Mouse (Mus musculus): ENCODE data around the gene Prkcq. TPM values are rescaled to one million over a fixed set of nuclear protein-coding genes. Genes with fewer than 3 reads are reported as not detected.

The Prkcq gene
- total RNA-seq, 2 experiments from 2014 or later = 50.8 to 51.8 TPM

DNA sequence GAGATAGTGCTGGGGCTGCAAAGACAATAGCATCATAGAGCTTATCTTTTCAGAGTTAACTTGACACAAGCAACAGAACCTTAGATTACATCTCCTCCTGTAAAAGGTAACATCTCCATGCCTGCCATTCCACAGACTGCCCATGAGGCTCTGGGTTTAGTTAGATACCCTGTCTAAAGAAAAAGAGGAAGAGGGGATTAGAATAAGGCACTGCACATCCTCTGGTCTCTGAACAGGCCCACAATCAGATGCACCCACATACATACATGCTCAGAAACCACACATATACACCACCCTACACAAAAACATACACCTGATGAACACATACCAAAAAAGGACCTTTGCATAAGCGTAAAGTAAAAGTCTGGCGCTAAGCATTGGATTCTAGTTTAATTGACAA, 47.4 kb downstream of the Prkcq start:
- DNase-seq = no peak

DNA sequence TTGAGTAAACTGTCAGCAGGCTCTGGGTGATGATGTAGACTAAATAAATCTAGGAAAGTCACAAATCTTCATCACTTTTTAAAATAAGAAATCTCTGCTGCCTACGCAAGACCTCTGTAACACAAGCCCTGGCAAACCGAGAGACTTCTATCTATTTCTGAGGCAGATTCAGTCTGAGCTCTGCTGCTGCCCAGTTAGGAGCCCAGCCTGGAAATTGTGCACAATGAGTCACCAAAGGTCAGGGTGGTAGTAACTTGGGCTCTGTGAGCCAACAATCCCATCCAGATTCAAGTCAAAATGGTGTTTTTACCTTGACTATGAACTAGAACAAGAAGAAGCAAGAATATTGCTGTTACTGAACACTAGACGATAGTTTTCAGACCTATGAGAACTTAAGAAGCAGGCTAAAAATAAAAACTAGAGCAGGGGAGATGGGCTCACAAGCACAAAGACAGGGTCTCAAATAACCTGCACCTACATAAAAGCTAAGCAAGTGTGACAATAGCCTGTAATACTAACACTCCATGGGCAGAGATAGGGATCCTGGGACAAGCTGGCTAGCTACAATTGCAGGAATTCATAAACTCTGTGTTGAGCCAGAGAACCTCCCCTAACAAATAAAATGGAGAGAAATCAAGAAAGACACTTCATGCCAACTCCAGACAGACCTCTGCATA, 53.0 kb downstream of the Prkcq start:
- no peak for DNase-seq

DNA sequence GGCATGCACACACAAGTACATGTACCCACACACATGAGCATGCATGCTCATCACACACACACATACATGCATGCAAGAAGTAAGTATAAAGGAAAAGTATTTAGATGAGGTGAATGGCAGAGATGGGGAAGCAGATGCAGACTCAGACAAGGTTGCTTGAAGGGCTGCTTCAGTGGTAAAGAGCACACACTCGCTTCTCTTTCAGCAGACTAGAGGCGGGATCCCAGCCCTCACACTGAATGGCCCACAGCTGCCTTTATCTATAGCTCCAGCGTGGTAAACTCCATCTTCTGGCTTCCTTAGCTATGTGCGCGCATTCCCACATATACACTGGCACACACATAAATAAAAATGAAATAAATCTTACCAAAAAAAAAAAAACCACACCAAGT, 53.6 kb downstream of the Prkcq start:
- DNase-seq = no peak

DNA sequence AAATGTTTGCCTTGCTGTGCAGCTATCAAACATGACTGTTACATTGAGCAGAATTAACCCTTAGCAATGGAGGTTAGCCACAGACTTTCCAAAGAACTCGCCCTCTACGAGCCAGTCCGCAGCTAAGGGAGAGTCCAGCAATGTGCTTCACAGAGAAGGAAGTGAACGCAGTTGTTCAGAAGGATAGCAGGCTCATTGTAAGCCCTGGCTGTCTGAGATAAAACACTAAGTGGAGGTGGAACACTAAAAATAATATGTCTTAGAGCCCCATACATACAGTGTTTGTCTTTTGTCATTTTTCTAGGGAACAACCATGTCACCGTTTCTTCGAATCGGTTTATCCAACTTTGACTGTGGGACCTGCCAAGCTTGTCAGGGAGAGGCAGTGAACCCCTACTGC, 54.6 kb downstream of the Prkcq start:
- DNase-seq = no peak

DNA sequence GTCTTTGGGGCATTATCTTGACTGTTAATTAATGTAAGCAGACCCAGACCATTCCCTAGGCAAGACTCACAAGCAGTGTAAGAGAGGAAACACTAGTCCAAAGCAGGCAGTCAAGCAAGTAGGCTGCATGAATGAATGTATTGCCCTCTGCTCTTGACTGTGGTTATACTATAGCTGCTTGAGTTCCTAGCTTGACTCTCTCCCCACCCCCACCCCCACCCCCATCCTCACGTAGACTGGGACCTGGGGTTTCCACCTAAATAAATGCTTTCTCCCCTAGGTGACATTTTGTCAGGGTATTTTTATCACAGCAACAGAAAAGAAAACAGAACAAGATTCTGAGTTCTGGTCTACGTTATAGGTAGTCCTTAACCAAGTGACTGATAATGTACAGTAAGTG, 57.2 kb downstream of the Prkcq start:
- no peak for DNase-seq

DNA sequence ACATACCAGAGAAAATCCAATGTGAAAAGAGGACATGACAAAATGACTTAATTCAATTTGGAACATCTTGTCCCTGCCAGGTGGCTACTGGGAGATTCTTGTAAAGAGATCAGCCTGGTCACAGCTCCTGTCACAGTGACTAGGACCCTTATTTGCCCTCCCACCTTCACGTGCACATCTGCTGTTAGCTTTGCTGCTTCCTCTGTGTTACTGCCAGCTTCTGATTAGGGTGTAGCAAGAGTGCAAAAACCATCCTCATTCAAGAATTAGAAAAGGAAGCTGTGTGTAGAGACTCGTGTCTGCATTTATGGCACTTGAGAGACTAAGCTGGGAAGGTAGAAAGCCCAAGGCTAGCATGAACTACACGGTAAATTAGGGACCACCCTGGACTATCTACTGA, 59.2 kb downstream of the Prkcq start:
- no peak for DNase-seq

DNA sequence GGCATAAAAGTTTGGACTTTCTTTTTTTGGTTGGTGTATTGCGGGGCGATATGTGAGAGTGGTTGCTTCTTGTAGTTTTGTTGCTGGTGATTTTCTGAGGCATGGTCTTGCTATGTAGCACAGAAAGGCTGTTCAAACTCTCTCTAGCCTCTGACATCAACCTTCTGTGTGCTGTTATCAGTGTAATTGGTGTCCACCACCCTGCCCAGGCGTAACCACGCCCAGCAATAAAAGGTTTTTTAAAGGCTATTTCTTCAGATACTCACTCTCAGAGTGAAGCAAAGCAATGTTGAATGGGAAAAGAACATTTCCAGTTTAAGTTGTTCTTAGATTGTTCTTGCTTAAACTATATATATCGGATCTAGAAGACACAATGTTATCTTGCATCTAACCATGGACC, 60.1 kb downstream of the Prkcq start:
- DNase-seq = no peak

DNA sequence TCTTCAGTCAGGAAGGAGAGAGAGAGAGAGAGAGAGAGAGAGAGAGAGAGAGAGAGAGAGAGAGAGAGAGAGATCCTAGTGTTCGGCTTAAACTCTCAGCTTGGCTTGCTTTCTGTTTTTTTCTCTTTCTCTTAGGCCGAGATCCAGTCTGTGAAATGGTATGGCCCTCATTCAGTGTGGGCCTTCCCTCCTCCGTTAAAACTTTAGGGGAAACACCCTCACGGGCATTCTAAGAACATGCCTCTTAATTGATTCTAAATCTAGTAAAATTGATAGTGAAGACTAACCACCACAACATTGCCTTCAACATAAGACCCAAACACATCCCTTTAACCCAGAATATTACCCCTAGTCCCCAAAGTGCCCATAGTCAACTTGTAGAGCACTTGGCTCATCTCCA, 66.3 kb downstream of the Prkcq start:
- DNase-seq = no peak

DNA sequence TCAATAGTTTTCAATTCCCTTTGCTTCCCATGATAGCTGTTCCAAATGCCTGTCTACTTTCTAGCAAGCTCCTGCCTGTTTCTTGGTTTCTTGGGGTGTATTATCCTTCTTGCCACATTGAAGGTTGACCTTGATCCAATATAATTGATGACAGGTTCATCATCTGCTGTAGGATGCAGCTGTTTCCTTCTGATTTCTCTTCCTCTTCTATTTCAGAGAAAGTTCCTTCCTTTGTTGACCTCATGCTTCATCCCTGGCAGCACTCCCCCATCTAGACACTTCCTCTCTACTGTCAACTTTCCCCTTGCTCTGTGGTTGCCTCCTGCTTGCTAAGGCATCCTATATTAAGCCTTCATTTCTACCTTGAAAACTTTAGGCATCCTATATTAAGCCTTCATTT, 67.6 kb downstream of the Prkcq start:
- no peak for DNase-seq

DNA sequence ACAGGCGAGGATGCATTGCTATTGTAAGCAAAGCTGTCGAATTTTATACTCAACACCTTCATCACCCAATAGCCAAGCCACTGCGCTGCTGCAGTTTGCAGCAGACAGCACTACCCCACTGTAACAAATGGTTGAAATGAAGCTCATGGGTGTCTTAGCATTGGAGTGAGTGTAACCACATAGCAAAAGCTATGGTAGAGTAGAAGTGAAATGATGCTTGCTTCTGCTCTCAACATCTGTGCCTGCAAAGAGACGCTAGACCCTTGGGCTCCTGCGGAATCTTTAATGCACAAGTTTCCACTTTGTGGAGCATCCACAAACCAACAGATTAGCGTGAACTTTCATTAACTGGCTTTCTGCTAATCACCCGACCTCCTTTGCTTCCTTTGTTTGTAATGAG, 74.0 kb downstream of the Prkcq start:
- no peak for DNase-seq

DNA sequence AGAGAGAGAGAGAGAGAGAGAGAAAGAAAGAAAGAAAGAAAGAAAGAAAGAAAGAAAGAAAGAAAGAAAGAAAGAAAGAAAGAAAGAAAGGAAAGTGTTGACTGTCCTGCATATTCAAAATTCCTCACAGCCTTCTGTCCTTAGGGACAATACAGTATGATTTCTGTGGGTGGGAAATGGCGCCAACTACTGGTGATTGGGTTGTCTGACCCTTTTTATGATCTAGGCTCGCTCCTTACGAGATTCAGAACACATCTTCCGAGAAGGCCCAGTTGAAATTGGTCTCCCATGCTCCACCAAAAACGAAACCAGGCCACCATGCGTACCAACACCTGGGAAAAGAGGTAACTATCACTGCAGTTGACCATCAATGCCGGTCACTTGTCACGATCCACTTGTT, 82.0 kb downstream of the Prkcq start:
- DNase-seq = no peak

DNA sequence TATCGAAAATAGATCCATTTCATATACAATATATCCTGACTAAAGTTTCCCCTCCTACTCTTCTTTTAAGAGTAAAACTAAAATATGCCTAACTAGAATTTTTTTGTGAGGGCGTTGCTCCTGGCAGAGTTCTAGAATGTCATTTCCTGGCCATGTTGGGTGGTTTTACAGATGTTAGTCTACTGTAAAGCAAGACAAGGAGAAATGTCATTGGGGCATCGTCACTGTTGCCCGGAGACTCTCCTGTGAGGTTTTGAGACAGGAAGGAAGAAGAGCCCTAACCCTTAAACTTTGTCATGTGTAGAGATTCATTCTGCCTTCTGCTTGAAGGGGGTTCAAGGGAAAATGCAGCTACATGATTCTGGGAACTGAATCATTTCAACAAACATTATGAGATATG, 82.5 kb downstream of the Prkcq start:
- no peak for DNase-seq

DNA sequence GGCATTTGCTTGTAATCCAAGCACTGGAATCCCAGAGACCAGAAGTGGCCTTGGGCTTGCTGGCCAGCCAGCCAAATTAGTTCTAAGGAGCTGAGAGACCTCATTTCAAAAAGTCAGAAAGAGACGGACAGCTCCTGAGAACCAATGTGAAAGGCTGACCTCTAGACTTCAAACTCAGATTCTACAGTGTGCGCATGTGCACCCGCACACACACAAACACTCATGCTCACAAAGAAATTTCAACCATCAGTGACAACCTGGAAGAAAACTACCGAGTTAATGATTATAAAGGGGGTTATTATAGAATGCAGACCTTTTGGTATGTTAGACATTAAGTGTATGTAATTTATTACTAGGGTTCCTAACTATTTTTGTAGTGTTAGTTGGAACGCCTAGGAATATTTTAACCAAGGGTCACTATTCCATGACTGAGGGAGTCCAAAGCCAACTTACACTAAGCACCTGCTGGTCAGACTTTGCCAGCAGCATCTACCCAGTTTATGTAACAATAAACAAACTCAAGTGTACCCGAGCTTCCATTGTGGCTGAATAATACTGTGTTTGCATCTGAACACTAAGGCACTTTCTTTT, 85.4 kb downstream of the Prkcq start:
- no peak for DNase-seq

DNA sequence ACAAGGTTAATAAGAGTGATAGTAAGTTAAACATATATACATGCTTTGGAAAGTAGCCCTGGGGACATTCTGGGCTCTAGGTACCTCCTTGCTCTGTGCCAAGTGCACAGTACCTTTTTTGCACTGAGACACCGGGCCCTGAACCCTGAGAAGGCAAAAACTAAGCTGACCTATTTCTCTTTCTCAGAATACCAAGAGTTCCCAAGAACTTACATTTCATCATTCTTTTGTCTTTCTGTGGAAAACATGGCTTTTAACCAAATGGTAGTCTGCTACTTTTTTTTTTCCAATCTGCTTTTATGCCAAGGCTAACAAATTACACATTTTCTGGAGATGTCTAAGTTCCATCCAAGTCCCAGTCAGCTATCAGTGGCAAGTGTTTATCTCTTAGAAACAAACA, 86.3 kb downstream of the Prkcq start:
- DNase-seq = no peak

DNA sequence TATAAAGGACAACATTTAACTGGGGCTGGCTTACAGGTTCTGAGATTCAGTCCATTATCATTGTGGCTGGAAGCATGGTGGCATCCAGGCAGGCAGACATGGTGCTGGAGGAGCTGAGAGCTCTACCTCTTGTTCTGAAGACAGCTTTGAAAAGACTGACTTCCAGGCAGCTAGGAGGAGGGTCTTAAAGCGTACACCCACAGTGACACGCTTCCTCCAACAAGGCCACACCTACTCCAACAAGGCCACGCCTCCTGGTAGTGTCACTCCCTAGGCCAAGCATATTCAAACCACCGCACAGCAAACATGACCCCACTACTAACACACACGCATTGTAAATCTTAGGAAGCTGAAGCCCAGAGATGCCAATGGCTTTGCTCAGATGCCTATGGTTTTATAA, 87.5 kb downstream of the Prkcq start:
- no peak for DNase-seq

DNA sequence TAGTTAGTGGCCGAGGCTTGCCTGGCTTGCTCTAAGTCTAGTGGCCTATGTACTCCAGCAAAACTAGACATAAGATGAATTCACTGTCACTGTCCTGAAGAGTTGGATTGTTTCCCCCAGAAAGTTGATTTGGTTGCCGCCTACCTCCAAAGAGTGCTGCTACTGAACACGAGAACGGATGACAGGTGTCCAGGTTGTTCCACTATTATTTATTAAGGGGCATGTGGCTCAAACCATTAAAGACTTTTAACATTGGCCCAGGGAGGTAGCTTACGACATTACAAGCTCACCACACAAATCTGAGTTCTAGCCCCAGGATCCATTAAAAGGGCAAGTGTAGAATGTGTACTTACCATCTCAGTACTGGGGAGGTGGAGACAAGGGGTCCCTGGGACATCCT, 92.9 kb downstream of the Prkcq start:
- no peak for DNase-seq

DNA sequence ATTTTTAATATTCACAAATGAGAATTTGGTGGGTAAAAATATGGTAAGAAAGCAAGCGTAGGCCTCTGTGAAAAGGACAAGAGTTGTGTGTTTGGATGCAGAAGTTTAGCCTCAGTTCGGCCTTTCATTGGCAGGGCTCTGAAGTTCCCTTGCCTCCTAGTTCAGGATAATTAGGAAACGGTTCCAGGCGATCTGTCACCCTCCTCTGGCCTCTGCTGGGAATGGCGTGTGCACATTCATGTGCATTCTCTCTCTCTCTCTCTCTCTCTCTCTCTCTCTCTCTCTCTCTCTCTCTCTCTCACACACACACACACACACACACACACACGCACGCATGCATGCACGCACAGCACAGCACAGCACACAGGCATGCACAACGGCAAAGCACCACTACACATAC, 93.5 kb downstream of the Prkcq start:
- no peak for DNase-seq

DNA sequence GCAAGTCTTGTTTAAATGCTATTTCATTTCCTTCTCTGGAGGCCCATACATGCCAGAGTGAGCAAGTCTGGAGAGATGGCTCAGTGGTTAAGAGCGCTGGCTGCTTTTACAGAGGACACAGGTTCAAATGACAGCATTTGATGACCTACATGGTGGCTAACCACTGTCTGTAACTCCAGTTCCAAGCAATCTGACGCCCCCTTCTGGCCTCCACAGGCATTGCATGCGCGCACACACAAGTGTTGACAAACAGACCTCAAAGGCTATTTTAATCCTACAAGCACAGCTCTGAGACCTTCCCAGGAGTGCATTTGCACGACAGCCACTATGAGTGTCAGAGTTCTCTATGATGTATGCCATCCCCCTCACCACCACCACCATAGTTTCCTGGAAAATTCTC, 94.4 kb downstream of the Prkcq start:
- no peak for DNase-seq

DNA sequence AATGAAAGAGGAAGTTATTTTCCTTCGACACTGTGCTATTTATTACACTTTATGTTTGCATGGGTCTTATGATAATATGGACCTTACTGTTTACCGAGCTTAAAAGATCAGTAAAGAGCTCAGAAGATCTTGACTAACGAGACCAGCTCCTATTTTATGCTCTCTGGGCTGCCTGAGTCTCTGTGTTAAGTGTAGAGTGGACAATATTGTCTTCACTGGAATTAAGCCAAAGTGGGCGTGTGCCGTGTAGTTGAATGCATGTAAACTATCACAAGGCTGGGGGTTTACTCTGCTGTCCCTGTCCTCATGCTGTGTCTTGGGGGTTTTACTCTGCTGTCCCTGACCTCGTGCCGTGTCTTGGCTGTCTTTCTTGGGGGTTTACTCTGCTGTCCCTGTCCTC, 107.1 kb downstream of the Prkcq start:
- DNase-seq = no peak

DNA sequence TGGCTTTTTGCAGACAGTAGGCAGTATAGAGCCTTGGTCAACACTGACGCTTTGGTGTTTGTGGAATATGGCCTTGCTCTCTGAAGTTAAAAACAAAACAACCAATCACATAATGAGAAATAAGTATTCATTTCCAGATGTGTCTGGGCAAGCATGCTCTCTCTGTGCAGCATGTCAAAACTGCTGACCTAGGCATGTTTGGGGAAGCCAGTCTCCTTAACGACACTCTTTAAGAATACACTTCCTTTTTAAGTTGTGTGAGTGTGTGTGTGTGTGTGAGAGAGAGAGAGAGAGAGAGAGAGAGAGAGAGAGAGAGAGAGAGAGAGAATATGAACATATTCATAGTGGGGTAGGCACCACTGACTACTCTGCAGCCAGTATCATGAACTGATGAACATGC, 108.3 kb downstream of the Prkcq start:
- no peak for DNase-seq

DNA sequence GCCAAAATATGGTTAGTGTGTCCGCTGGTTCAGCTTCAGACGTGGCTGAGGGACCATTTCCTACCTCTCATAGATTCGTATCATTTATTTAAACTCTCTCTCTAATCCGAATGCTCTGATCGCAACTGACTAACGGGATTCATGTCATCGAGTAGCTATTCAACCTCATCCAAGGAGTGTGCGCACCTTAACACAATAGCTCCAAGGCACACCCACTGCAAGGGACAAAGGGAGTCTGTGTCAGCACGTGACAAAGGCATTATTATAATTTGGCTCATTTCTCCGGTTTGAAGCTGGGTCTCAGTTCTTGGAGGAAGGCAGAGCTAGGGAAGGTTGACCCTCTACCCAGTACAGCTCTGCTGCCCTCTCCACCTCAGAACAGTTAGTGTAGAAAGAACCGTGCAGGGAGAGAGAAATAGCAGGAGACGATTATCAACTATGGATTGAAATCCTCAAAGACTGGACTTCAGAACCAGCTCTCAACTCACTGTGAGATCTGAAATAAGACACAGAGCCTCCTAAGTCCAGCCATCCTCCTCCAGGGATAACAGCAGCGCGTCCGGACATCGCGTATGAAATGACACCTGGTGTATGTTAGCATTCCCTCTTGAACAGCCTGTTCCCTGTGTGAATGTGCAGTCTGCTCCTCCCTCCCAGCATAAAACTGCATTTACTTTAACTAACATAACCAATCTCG, 116.1 kb downstream of the Prkcq start:
- DNase-seq = no peak

DNA sequence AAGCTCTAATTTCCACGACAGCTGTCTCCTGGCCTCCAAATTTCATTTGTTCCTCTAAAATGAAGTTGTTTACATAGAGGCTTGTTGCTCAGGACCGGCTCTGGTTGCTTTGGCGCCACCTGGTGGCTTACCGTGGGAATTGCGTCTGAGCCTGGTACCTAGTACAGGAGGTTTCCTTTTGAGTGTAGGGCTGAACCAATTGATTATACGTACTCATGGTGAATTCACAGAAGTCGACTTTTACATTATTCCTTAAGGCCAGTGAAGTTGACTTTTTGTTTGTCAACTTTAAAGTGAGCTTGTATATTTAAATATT, 116.6 kb downstream of the Prkcq start:
- peak; percentile 41 for DNase-seq

DNA sequence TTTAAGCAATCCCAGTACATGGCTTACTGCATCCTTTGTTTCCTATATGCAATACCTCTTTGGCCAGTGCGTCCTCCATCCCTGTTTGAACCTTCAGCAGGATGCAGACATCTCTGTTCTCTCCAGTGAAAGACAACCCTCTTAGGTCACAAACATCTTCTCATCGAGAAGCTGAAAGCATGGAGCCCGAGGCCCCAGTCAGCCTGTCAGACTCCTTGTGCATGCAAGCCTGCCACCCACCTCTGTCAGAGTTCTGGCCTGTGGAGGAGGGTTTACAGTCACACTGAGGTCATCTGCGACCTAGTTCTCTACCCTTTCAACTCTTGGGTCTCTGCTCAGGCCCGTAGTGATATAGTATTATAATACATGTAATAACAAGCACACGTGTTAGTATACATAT, 119.0 kb downstream of the Prkcq start:
- no peak for DNase-seq
